In genomic region chr8:71823655-71824622, GRCm38 (mm10) we compare ENCODE assay signal across 7 mouse cellular contexts. TPM values are rescaled to one million over a fixed set of nuclear protein-coding genes. Genes with fewer than 3 reads are reported as not detected.
DNase-seq lines count a peak whose midpoint lies in the region; ATAC-seq and TF ChIP-seq lines count a peak whose summit lies in the region.
"Not testable (repeated sequence)": the region's sequence is repeated elsewhere in the genome, so short reads cannot be mapped to it uniquely, and the experiment has no call there.

No protein-coding gene starts in this region.

- DNase-seq in heart, embryonic 10.5 days (ENCODE audit: low spot score) = peak; percentile 72
- peak; percentile 12 for DNase-seq in neural tube, embryonic 10.5 days (ENCODE audit: extremely low spot score, low spot score)

- H3K9ac ChIP-seq in embryonic facial prominence, embryonic 15.5 days; hindbrain, embryonic 12.5 days; intestine, postnatal 0 days (ENCODE audit: low read depth, low read length); limb, embryonic 15.5 days: not testable (repeated sequence)

- not testable (repeated sequence) for H3K27ac ChIP-seq in embryonic facial prominence, embryonic 15.5 days (replicated peaks); heart, embryonic 10.5 days; hindbrain, embryonic 12.5 days; intestine, postnatal 0 days (ENCODE audit: low read depth, low read length); limb, embryonic 15.5 days

- H3K36me3 ChIP-seq in embryonic facial prominence, embryonic 15.5 days; heart, embryonic 10.5 days; hindbrain, embryonic 12.5 days; intestine, postnatal 0 days (ENCODE audit: control insufficient read depth, insufficient read depth); limb, embryonic 15.5 days: not testable (repeated sequence)

- ATAC-seq in embryonic facial prominence, embryonic 15.5 days (ENCODE audit: insufficient number of reproducible peaks, low FRiP score, low TSS enrichment, low read depth) = peak; percentile 69
- ATAC-seq in hindbrain, embryonic 12.5 days (ENCODE audit: low FRiP score) = peak; percentile 65
- ATAC-seq in intestine, postnatal 0 days = peak; percentile 45
- ATAC-seq in limb, embryonic 15.5 days (ENCODE audit: insufficient number of reproducible peaks, low FRiP score, low TSS enrichment, low read depth) = peak; percentile 69
- ATAC-seq in megakaryocyte-erythroid progenitor cell, adult 5-6 weeks (replicated peaks; ENCODE audit: low FRiP score, low TSS enrichment, poor library complexity, severe bottlenecking) = 0 out of 2 replicates have a peak, but pooled peaks have one; percentile 47

- not testable (repeated sequence) for H3K4me2 ChIP-seq in embryonic facial prominence, embryonic 15.5 days (replicated peaks); hindbrain, embryonic 12.5 days (replicated peaks); intestine, postnatal 0 days (replicated peaks; ENCODE audit: low read depth); limb, embryonic 15.5 days

- H3K9me3 ChIP-seq in embryonic facial prominence, embryonic 15.5 days (replicated peaks); heart, embryonic 10.5 days; hindbrain, embryonic 12.5 days (replicated peaks); intestine, postnatal 0 days (ENCODE audit: control insufficient read depth); limb, embryonic 15.5 days: not testable (repeated sequence)

- not testable (repeated sequence) for H3K4me1 ChIP-seq in embryonic facial prominence, embryonic 15.5 days; heart, embryonic 10.5 days; hindbrain, embryonic 12.5 days; intestine, postnatal 0 days (replicated peaks; ENCODE audit: control insufficient read depth, insufficient read depth, low read length); limb, embryonic 15.5 days

- WGBS in embryonic facial prominence, embryonic 15.5 days = 60% methylated on average over 3 of the region's 3 CpGs
- WGBS in heart, embryonic 10.5 days = 58% methylated on average over 3 of the region's 3 CpGs
- 74% methylated on average over 3 of the region's 3 CpGs for WGBS in hindbrain, embryonic 12.5 days
- WGBS in intestine, postnatal 0 days = 73% methylated on average over 3 of the region's 3 CpGs
- 63% methylated on average over 3 of the region's 3 CpGs for WGBS in limb, embryonic 15.5 days

- not testable (repeated sequence) for H3K27me3 ChIP-seq in embryonic facial prominence, embryonic 15.5 days; heart, embryonic 10.5 days (ENCODE audit: insufficient read depth, poor library complexity, severe bottlenecking); hindbrain, embryonic 12.5 days; intestine, postnatal 0 days (replicated peaks; ENCODE audit: control insufficient read depth, insufficient read depth, low read length); limb, embryonic 15.5 days

- not testable (repeated sequence) for TF ChIP-seq CTCF in intestine, postnatal 0 days (IDR thresholded peaks at IDR 0.05; ENCODE audit: low read depth)

- not testable (repeated sequence) for H3K4me3 ChIP-seq in embryonic facial prominence, embryonic 15.5 days (replicated peaks); heart, embryonic 10.5 days; hindbrain, embryonic 12.5 days; intestine, postnatal 0 days (ENCODE audit: low read depth, low read length); limb, embryonic 15.5 days

RNA-seq across cellular contexts. Expression of gene Zfp709, which starts 57.9 kb away (rescaled TPM):
- polyA plus RNA-seq in embryonic facial prominence, embryonic 15.5 days (2015; fragmentation: Nextera tagmentation; extraction: Ambion mirVana) = 5.4 and 8.6 TPM in 2 replicates
- 5.1 and 5.2 TPM in 2 replicates for polyA plus RNA-seq in heart, embryonic 10.5 days (2016; fragmentation: Nextera tagmentation; extraction: Ambion mirVana)
- 7.2 and 8.0 TPM in 2 replicates for polyA plus RNA-seq in hindbrain, embryonic 12.5 days (2016; fragmentation: Nextera tagmentation; extraction: Ambion mirVana)
- 4.0 and 4.8 TPM in 2 replicates for polyA plus RNA-seq in intestine, postnatal 0 days (2015; fragmentation: Nextera tagmentation; extraction: Ambion mirVana)
- polyA plus RNA-seq in limb, embryonic 15.5 days (2015; fragmentation: Nextera tagmentation; extraction: Ambion mirVana) = 6.0 and 6.9 TPM in 2 replicates
- total RNA-seq in megakaryocyte-erythroid progenitor cell, adult 5-6 weeks (2014; fragmentation: Nextera tagmentation) = 4.0 and 5.3 TPM in 2 replicates
- total RNA-seq in megakaryocyte-erythroid progenitor cell, adult 5-6 weeks (2017) = 3.5 and 11.3 TPM in 2 replicates
